Mouse (Mus musculus): ENCODE results near the gene Dyrk1a.
A peak's percentile ranks its signal among the peaks of the same experiment; 100 is the strongest.

The Dyrk1a gene

GRCm38 (mm10) chr16:94591536-94591935, 21.7 kb downstream of the Dyrk1a start:
- DNase-seq = no peak

GRCm38 (mm10) chr16:94596633-94597032, 26.8 kb downstream of the Dyrk1a start:
- DNase-seq = no peak

- no peak for DNase-seq
These were observed 27.8 kb downstream of the Dyrk1a start for GRCm38 (mm10) chr16:94597640-94598039.

GRCm38 (mm10) chr16:94599977-94600724, 30.3 kb downstream of the Dyrk1a start:
- DNase-seq = no peak

DNA sequence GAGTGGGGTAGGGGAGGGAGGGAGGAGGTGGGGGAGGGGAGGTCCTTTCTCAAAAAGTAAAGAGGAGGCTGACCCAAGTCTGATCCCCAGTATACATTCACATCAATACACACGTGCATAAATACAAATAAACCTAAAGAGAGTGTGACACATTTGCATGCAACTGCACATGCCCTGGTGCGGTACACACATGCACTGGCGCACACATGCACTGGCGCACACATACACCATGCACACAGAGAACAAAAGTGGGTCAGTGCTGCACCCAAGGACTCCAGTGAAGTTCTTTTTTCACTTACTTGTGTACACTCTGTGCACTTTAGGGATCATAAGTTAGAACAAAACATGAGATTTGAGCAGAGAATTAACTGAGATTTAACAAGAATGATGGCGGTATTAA, 31.3 kb downstream of the Dyrk1a start:
- DNase-seq = no peak

GRCm38 (mm10) chr16:94601540-94601953, 31.7 kb downstream of the Dyrk1a start:
- DNase-seq = peak; percentile 75

- DNase-seq = no peak
These were observed 32.4 kb downstream of the Dyrk1a start for GRCm38 (mm10) chr16:94602188-94602587.

GRCm38 (mm10) chr16:94602730-94603129, 32.9 kb downstream of the Dyrk1a start:
- DNase-seq = no peak

DNA sequence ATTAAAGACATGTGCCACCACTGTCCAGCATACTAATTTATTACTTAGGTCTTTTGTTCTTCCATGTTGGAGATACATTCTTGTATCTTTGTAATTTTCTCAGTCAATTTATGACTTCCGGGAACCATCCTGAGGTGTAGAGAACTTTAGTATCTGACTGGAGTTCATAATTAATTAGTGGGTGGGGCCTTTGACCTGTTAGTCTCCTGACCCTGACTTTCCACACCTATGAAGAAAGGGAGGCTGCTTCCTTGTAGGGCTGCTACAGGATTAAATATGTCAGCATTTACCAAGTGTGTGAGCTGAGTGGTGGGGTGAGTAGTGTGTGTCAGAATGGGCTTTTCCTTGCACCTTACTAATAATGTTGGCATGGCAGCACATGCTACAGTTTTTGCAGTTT, 36.4 kb downstream of the Dyrk1a start:
- no peak for DNase-seq

GRCm38 (mm10) chr16:94607468-94607867, 37.7 kb downstream of the Dyrk1a start:
- DNase-seq = no peak

GRCm38 (mm10) chr16:94608706-94609594, 39.1 kb downstream of the Dyrk1a start:
- no peak for DNase-seq

- DNase-seq = no peak
These were observed 42.8 kb downstream of the Dyrk1a start for GRCm38 (mm10) chr16:94612573-94612972.

DNA sequence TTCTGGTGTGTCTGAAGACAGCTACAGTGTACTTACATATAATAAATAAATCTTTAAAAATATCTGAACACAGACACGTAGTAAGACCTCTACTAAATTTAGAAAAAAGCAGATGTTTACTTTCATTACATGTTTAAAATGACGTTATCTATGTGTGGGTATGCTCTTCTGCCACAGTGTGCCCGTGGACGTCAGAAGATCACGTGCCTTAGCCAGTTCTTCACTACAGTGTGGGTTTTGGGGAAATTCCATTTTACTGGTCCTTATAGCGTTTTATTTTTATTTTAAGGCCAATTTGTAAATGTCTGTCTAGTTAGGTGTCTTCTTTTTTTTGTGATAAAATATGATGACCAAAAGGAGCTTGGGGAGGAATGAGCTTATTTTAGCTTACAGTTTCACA, 47.4 kb downstream of the Dyrk1a start:
- DNase-seq = no peak

GRCm38 (mm10) chr16:94618543-94618942, 48.7 kb downstream of the Dyrk1a start:
- peak; percentile 56 for DNase-seq

DNA sequence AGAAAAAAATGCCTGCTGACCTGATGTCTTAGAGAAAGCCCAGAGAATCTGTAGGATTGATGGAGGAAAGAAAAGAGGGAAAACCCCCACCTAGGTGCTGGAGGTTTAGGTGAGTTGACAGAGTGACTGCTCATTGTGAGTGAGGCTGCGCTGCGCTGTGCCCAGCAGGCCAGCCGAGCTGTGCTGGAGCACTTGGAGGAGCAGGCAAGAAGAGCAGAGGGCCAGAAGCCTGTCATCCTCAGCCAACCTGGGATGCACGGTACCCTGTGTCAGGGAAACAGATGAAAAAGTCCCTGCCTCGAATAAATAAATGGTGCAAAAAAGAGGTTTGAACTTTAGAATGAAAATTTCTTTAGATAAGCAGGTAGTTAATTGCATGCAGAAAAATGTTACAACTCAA, 49.5 kb downstream of the Dyrk1a start:
- no peak for DNase-seq

DNA sequence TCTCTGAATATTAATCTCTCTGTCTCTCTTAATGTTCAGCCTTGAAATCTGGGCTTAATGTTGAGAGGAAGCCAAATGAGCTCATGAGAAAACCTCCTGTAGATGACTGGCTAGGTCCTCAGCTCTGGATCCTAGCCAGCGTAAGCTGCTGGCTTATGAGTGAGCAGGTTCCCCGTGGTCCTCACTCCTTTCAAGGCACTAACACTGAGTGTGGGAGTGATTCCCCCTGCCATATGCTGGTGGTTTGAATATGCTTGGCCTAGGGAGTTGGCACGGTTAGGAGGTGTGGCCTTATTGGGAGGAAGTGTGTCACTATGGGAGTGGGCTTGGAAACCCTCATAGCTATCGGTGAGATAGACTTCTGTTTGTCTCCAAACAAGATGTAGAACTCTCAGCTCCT, 55.1 kb downstream of the Dyrk1a start:
- no peak for DNase-seq

DNA sequence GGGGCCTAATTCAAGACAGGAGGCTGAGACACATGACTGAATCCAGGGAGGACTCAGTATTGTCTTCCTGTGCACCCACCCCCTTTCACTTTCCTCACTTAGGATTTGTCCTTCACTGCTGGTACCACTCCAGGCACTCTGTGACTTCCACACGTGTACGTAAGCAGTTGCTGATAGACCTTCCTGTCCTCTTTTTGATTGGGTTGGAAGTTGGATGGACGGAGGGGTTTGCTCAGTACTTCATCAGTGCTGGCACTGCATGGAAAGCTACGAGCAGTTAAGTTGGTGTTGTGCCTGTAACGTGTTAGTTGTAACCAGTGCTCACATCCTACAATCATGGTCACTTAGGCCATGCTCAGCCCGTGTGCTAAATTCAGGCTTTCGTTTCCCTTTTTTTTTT, 55.8 kb downstream of the Dyrk1a start:
- no peak for DNase-seq

DNA sequence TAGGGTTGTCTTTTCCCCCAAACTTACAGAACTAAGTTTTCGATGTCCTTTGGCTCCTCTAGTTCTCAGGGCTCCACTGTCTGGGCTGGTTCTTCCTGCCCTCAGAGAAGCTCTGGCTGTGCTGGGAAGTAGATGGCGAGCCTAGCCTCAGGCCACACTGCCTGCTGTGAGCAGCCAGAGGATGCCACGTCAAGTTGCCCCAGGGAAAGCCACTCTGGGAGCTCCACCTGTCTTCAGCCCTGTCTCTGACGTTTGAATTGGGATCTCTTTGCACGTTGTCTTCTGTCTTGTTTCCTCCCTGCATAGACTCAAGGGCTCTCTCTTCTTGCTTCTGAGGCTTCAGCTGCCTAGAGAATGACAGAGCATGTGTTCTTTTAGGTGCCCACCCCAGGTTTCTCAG, 57.9 kb downstream of the Dyrk1a start:
- DNase-seq = no peak

GRCm38 (mm10) chr16:94628976-94629729, 59.3 kb downstream of the Dyrk1a start:
- no peak for DNase-seq

GRCm38 (mm10) chr16:94631984-94632383, 62.2 kb downstream of the Dyrk1a start:
- DNase-seq = peak; percentile 71

GRCm38 (mm10) chr16:94632424-94632963, 62.7 kb downstream of the Dyrk1a start:
- DNase-seq = no peak

DNA sequence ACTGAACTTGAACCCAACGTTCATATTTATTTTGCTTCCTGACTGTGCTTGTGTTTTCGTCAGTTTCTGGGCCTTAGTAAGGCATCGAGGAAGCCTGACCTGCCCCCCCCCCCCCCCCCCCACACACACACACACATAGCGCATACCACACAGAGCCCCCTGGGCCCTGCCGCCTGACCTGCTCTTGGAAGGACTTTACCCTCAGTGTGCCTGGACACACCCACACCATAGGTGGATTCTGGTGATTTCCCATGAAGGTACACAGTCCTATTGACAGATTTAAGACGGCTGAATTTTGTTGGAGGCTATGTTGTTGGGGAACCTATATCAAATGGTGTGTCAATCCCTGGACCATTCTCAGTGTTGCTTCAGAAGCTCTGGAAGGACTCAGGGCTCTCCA, 63.2 kb downstream of the Dyrk1a start:
- DNase-seq = no peak

GRCm38 (mm10) chr16:94637423-94637822, 67.6 kb downstream of the Dyrk1a start:
- DNase-seq = no peak
